Mouse (Mus musculus): Measurements from ENCODE around the gene Tmed6.
"Not testable (repeated sequence)": the region's sequence is repeated elsewhere in the genome, so short reads cannot be mapped to it uniquely, and the experiment has no call there.

Gene Tmed6

GRCm38 (mm10) chr8:107065511-107066496, at the start of gene Tmed6:
Gene Tmed6, minus strand, starts transcription at chr8:107065644.
- DNase-seq (ENCODE audit: low read depth, low spot score): peak; percentile 69

GRCm38 (mm10) chr8:107115008-107115320, 49.5 kb upstream of the Tmed6 start:
- DNase-seq (ENCODE audit: low read depth, low spot score): no peak

- no peak for DNase-seq (ENCODE audit: low read depth, low spot score)
Observed at GRCm38 (mm10) chr8:107114150-107115007, 48.9 kb upstream of the Tmed6 start.

- no peak for DNase-seq (ENCODE audit: low read depth, low spot score)
Observed at GRCm38 (mm10) chr8:107113209-107113608, 47.8 kb upstream of the Tmed6 start.

GRCm38 (mm10) chr8:107111340-107112105, 46.1 kb upstream of the Tmed6 start:
- DNase-seq (ENCODE audit: low read depth, low spot score): no peak

- no peak for DNase-seq (ENCODE audit: low read depth, low spot score)
Observed at GRCm38 (mm10) chr8:107110629-107111330, 45.3 kb upstream of the Tmed6 start.

GRCm38 (mm10) chr8:107109816-107110435, 44.5 kb upstream of the Tmed6 start:
- DNase-seq (ENCODE audit: low read depth, low spot score): no peak

GRCm38 (mm10) chr8:107108978-107109720, 43.7 kb upstream of the Tmed6 start:
- no peak for DNase-seq (ENCODE audit: low read depth, low spot score)

GRCm38 (mm10) chr8:107108089-107108488, 42.6 kb upstream of the Tmed6 start:
- not testable (repeated sequence) for DNase-seq (ENCODE audit: low read depth, low spot score)

- DNase-seq (ENCODE audit: low read depth, low spot score): no peak
Observed at GRCm38 (mm10) chr8:107104547-107104946, 39.1 kb upstream of the Tmed6 start.

- no peak for DNase-seq (ENCODE audit: low read depth, low spot score)
Observed at GRCm38 (mm10) chr8:107100635-107101034, 35.2 kb upstream of the Tmed6 start.

GRCm38 (mm10) chr8:107096366-107097036, 31.1 kb upstream of the Tmed6 start, which contains the start of gene Terf2:
Gene Terf2, minus strand, starts transcription at chr8:107096547.
- DNase-seq (ENCODE audit: low read depth, low spot score): peak; percentile 71

- no peak for DNase-seq (ENCODE audit: low read depth, low spot score)
Observed at GRCm38 (mm10) chr8:107095717-107096365, 30.4 kb upstream of the Tmed6 start.

GRCm38 (mm10) chr8:107090531-107090930, 25.1 kb upstream of the Tmed6 start:
- no peak for DNase-seq (ENCODE audit: low read depth, low spot score)

GRCm38 (mm10) chr8:107088526-107089063, 23.2 kb upstream of the Tmed6 start:
- DNase-seq (ENCODE audit: low read depth, low spot score): no peak

- no peak for DNase-seq (ENCODE audit: low read depth, low spot score)
Observed at GRCm38 (mm10) chr8:107086018-107086417, 20.6 kb upstream of the Tmed6 start.

GRCm38 (mm10) chr8:107085358-107085757, 19.9 kb upstream of the Tmed6 start:
- no peak for DNase-seq (ENCODE audit: low read depth, low spot score)

GRCm38 (mm10) chr8:107076239-107076888, 10.9 kb upstream of the Tmed6 start:
- DNase-seq (ENCODE audit: low read depth, low spot score): no peak
